Mouse (Mus musculus) left cerebral cortex, adult 11 months (tissue): ENCODE measurements at regions not wholly inside any gene's neighbourhood (a gene's known extent, or its start where the extent isn't known, plus 50 kb on each side); places are given as distances from the start of the nearest gene placed in this dataset.

Source experiments
- DNase-seq: peaks from one replicate; pipeline ENCODE4 v3.0.0; 2022; ENCODE audit warnings: low spot score

DNA sequence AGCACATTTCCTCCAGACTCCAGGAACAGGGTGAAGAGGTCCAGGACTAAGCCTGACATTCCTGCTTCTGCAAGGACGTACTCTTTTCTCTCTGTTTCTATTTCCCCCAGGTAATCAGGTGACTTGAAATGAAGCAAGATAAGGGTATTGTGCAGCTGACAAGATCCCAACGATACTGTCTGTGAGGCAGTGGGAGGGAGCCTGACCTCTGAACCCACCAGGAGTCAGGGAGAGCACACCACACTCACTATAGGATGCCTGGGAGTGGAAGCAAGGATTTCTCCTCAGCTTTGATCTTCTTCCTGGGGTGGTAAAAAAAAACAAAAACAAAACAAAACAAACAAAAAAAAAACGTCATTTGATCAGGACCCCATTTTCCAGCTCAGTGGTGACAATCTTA, 141.1 kb upstream of the A230072I06Rik start:
- DNase-seq, result no peak

DNA sequence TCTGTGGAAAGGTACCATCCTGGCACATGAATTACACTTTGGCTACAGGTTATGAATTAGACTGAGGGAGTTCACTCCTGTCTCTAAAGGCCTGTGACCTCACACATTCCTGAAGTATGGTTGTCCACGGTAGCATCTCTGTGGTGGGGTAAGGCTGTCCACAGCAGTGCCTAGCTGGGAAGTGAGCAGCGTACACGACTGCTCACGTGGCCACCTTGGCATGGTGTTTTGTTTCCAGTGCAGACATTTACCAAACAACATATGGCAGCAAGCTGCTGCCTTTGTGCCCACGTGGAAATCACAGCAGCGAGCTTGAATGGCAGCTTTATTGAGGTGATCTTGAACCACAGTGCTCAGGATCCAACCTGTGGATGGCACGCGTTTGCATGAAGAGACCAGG, 140.7 kb upstream of the A230072I06Rik start:
- DNase-seq, result no peak

DNA sequence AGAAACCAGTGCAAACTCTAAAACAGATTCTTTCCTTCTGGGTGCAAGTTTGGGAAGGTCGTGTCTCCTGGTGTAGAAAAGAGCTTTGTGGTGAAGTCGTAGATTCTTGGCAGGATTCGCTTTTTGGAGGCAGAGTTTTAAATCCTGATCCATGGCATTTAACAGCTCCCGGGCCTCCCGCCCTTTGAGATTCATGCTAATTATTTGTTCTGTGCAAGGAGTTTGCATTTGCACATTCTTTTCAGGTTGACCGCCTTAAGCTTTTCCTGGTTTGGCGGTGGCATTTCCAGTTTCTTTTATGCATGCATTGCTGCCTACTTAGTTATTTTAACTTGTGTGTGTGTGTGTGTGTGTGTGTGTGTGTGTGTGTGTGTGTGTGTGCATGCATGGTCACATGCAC, 126.9 kb upstream of the A230072I06Rik start:
- DNase-seq, result no peak

DNA sequence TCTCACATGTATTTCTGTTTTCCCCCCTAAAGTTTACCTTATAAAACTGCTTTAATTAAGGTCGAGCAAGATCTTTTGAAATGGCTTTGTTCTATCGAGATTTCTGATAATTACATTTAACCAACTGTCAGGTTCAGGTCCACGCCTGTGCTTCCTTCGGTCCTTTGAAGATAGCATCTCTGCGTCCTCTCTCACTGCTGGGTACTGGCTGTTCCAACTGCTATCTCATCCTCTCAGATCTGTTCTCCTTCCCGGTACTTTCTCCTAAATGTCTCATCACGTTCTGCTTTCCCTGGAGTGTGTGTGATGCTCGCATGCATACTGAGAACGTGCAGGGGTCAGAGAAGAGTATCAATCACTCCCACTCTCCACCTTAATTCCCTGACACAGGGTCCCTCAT, 125.8 kb upstream of the A230072I06Rik start:
- no peak for DNase-seq

DNA sequence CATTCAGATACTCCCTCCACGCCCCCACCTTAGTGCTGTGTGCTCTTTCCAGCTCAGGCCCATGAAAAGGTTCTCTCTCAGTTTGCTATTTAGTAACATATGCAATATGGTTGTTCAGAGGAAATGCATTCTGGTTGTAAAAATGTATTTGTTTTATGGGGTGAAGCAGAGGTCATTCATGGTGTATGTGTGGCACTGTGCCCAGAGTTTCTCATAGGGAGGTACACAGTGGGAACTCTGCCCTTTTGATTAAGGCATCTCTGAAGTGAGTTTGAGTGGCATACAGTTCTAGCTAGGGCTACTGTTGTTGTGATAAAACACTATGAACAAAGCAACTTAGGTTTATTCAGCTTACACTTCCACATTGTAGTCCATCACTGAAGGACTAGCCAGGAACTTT, 121.7 kb upstream of the A230072I06Rik start:
- DNase-seq, result no peak

DNA sequence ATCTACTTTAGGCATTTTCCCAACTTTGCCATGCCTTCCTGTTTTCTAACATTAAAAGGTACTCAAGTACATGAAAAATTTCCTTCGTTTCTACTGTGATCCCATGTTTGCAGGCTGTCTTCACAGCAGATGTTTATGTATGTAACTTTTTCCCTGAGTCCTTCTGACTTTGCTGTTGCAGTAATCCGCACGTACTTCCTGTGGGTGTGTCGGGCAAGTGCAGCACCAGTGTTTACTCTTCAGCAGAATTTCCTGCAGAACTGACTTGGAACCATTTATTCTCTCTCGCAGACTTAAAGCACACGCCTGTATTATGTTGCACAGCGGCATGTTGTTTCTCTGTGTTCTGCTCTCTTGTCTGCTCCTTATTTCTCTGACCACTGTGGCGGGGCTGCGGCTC, 120.4 kb upstream of the A230072I06Rik start:
- no peak for DNase-seq

DNA sequence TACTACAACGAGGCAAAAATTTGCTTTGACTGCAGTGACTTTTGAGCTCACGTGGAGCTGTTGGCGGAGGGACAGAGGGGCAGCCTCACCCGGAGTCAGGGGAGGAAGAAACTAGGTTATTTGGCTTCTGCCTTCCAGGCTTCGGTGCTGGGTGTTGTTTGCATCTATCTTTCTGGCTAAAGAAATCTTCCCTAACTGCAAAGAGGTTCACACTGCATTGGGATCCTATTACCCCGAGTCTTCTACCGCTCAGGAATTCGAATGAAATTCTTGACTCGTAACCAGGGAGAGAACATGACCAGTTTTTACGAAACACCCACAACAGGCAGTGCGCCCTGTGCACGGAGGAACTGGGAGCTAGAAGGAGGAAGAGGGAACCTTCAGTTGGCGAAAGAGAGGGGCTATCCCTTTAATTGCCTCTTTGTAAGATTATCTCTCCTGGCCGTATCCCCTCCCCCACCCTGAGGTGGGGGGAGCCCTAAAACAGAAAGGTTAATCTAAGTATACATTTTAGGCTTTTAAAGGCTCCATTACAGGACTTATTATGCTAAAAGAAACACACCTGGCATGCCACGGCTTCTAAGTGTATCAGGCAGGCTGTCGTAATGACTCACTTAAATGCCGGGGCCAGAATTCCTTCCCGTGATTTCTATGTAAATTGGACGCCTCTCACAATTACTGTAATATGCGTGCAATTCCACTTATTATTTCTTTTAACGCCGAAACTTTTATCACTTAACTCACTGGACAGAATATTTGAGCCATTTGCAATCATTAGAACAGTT, 115.5 kb upstream of the A230072I06Rik start:
- DNase-seq, result no peak

DNA sequence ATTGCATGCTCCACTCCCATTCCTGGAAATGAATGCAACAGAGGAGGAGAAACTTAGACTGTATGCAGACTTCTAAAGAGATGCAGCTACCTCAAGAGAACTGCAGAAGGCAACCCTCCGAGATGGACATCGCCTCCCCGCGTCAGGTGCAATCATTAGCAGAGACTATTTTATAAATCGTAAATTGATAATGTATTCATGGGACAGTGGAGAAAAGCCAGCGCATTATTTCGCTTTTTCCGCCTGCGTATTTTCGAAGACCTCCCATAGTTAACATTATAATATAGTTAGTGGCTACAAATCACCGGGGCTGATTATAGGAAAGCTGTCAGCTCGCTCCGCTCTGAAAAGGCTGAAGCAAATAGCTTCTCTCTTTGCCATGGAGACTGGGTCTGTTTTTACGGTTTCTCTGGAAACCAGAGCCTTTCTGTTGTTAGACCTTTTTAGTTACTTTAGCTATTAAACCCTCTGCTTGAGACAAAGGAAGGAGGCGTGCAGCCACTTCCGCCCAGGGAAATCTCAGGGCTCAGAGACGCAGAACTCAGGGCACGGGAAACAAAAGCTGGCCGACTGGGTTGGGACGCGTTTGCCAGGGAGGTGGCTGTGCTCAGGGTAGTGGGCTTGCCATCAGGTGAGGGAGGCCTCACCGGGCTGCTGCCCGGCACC, 113.0 kb upstream of the A230072I06Rik start:
- no peak for DNase-seq

DNA sequence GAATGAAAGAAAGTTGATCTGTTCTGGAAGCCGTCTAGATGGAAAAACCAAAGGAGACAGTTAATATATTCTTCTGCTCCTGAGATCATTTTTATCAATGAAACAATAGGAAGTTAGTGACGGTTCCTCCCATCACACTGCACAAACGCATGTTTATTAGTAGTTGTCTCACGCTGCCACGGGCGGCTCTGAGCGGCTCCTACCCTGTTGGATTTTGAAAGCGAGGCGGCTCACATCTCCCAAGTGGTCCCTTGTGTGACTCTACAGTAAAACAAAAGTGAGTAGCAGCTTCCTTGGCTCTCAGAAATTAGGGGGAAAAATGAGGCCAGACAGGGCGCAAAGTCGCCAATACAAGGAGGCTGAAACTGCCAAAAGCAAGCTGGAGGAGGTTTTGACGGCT, 106.8 kb upstream of the A230072I06Rik start:
- DNase-seq, result no peak

DNA sequence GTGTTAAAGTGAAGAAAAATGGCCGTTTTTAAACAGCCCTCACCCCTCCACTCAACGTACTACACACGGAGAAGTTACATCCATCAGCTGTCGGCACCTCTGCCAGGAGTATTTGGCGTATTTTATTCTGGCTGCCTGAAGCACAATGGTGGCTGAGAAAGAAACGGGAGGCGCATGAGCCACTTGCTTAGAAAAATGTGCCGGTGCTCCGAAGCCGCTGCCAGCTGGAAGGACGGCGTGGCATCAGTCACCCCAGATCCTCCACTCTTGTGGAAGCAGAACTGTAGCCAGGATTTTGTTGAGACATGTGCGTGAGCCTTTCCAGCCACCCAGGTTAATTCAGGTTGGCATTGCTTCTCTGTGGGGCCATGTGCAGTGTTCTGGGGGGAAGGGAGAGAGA, 103.1 kb upstream of the A230072I06Rik start:
- no peak for DNase-seq

DNA sequence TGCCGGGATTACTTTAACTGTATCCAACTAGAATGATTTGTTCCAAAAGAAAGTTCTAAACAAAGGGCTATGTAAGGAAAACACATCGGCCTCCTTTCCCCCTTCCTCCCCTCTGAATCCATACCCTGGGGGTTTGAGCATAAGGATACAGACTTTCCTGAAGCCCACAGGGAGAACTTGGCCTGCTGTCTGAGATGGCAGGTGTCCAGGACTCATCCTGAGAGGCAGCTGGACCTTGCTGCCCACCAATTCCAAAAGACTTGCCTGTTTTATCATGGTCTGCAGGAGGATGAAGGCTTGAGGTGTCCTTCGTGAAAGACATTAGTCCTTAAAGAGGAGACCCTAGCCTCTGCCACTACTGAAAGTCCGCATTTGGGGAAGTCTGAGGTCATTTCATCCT, 94.0 kb upstream of the A230072I06Rik start:
- DNase-seq, result no peak

DNA sequence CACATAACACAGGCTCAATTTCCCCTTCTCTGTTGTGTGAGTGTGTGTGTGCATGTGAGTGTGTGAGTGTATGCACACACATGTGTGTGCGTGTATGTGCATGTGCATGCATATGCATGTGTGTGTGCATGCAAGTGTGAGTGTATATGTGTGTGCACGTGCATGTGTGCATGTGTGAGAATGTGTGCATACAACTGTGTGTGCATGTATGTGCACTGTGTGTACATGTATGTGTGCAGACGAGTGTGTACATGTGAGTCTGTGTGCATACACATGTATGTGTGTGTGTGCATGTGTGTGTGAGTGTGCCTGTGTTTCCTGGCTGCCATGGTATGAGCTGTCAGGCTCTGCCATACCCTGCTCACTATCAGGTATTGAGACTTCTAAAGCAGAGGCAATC, 91.3 kb upstream of the A230072I06Rik start:
- DNase-seq, result no peak

DNA sequence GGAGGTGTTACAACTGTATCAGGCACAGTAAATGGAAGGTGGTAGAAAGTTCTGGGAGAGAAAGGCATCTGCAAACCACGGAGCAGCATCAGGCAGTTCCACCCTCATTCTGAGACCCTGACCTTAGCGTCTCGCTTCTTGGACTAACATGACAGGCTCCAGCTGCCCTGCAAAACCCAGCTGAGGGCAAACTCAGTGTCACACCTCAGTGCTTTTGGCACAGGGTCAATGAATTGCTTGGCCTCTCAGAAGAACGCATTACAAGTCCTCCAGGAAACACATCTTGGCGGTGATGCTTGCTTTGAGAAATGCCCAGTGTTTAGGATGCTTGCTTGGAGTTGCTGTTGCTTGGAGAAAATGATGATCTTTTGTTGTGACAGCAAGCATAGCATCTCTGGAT, 90.2 kb upstream of the A230072I06Rik start:
- no peak for DNase-seq

DNA sequence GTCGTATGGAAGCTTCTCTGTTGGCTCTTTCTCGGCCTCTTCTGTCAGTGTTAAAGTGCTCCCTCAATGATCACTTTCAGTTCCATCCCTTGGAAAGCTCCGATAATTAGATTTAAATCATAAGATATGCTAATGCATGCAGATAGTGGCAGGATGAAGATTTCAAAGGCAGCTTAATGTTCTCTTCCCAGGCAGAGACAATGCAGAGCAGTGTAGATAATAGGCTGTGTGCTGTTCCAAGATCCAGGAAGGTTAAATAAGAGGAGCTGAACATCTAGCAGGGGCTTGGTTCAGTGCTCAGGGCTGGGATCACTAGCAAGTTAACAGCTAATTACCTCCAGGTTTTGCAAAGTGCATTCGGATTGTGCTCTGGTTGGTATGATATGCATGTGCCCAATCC, 89.7 kb upstream of the A230072I06Rik start:
- DNase-seq, result no peak

DNA sequence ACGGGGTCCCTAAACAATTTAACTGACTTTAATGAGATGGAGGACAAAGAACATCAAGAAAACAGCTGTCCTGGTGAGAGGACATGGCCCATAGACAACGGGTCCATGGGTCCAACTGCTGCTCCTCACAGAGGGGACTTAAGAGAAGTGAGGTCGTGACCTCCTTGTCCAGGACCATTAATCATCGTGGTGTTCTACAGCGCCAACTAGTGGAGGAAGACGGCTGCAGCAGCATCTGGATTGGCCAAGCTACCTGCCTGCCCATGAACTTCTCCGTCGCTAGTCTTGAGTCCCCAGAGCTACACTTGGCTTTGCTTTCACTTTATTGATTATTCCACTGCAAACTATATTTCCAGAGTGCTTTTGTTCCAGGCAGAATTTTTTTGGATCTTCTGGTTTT, 86.6 kb upstream of the A230072I06Rik start:
- no peak for DNase-seq

DNA sequence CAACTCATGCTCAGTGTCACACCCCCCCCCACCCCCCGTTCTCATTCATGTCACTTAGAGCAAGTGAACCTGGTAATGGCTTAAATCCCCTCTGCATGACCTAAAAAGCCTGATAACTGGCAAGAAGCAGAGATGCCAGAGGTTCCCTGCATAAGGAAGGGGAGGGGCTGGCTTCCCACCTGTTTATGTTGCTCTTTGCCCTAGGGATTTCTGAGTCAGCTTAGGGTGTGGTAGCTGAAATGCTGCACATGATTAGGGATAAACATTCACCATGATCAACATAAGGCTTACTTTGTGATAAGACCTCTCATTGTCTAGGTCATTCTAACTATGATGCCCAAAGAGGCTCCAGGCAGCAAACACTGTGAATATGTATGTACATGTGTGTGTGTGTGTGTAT, 72.7 kb upstream of the A230072I06Rik start:
- DNase-seq, result no peak

DNA sequence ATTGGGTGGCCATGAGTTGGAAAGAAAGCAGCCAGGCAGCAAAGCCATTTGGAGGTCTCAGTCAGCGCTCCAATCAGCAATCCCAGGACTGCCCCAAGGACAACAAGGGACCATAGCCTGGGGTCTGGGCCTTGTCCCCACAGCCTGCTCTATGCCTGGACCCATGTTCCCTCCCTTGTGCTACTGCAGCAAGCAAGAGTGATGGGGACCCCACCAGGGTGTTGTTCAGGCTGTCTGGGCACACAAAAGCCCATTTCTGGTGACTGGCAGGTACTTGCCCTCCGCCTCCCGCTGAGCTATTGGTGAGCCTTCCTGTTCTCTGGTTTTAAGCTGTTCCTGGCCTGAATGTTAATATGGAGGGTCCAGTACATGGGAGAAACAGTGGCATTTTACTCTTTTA, 71.2 kb upstream of the A230072I06Rik start:
- no peak for DNase-seq

DNA sequence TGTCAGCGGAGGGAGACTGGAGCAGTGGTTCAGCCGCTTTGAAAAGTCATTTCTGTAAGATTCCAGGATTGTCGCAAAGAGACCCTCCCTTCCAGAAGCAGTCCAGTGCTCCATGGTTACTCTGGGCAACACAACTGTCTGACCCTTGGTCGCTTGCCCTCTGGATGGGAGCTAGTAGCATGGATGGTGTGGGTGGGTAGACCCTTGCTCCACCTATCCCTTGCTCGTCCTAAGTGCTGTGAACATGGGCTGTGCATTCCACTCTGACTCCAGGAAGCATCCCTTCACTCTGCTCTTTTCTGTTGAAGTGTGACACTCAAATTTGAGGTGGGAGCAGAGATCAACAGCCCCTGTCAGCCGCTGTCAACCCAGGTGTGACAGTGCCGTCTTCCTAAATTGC, 64.8 kb upstream of the A230072I06Rik start:
- DNase-seq, result no peak

DNA sequence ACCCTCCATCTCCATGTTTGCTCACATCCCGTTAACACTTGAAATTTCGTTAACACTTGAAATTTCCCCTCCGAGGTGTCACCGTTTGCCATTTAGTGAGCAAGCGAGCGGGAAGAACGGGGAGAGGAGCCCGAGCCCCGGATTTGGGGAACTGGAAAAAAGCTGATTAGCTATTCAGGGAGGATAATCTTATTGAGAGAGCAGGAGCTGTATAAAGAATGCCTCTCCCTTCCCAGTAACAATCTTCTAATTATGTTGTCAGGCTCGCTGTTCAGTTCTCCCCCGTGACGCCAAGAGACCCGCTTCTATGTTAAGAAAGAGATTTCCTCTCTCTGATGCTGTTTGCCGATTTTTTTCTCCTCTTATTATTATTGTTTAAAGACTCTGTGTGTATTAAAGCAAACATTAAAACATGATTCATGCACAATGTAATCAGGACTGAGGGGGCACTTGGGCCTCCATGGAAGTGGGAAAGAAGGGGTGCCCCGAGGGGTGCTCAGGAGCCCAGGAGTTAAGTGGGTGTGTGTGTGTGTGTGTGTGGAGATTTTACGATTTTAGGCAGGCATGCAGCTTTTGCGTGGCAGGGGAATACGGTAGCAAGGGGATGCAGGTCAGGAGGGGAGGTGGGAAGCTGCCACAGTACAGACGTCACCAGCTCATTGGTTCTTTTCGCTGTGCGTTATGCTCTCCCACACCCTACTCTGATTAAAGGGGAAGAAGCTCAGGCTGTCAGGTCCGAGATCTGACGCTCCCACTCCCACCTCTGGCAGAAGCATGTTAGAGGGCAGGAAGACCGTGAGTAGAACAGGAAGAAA, 64.2 kb upstream of the A230072I06Rik start:
- DNase-seq, result no peak

DNA sequence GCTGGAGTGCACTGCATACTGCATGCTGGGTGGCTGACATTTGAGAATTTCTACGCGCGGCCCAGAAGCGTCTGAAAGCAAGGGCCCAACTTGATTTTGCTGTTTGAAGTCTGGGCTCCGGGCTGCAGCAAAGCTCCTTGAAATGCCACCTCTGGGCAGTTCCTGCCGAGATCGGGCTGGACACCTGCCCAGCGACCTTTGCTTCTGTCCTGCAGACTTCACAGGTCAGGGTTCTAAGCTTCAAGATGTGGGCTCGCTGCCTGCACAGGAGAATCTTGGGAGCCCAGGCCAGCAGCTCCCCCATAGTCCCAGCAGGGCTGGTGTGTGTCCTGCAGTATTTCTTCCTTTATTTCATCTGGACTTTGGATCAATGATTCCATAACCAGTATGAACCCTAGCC, 57.1 kb upstream of the A230072I06Rik start:
- no peak for DNase-seq

DNA sequence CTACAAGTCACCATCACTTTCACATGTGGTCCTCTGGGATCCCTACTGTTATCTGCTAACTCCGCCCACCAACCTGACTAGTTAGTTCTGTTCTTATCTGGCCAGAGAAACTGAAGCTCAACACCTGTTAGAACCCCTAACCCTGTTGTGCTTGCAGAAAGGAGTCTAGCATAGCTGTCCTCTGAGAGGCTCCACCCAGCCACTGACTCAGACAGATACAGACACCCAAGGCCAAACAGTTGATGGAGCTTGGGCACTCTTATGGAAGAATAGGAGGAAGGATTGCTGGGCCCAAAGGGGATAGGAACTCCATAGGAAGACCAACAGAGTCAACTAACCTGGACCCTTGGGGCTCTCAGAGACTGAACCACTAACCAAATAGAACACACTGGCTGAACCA, 55.2 kb upstream of the A230072I06Rik start:
- no peak for DNase-seq
